Mouse (Mus musculus) testis, adult 2 months (tissue): ENCODE results near the gene Galnt6.

Source experiments
- CTCF ChIP-seq: fragments of 200-500 bp; IDR thresholded peaks from 2 replicates; pipeline ENCODE4 v1.5.1; 2012; ENCODE audit warnings: low read depth, mild to moderate bottlenecking, inconsistent platforms, low read length, moderate library complexity; ENCODE audit not compliant: control insufficient read depth, insufficient read depth, insufficient replicate concordance
- POLR2A ChIP-seq: fragments of 200-500 bp; IDR thresholded peaks from 2 replicates; pipeline ENCODE4 v1.6.1; 2012; ENCODE audit warnings: low read depth, mild to moderate bottlenecking, inconsistent platforms, low read length, moderate library complexity; ENCODE audit not compliant: control insufficient read depth

GRCm38 (mm10) chr15:100748584-100748983 lies 19.4 kb upstream of the Galnt6 start:
- no peak for TF ChIP-seq CTCF
- no peak for TF ChIP-seq POLR2A
